Mouse (Mus musculus): Measurements from ENCODE around the gene Naxd. TPM values are rescaled to one million over a fixed set of nuclear protein-coding genes. Genes with fewer than 3 reads are reported as not detected.
A peak's percentile ranks its signal among the peaks of the same experiment; 100 is the strongest.

The Naxd gene
- polyA plus RNA-seq, 1 experiment, result 62.2 TPM

DNA sequence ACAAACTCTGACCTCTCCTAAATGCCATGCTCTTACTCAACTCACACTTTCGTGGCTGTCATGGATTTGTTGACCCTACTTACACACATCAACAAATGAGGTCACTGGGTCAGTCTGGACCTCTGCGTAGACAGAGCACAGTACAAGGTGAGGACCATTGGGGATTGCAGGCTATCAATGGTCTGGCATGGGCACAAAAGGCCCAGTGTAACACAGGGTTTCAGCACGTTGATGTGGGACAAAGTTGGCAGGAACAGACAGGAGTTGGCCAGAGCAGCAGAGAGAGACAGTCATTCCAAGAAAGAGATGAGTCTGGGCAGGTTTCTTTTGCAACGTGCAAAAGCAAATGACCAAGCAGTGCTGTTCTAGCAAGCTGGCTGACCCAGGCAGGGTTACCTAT lies 33.5 kb downstream of the Naxd start:
- H3K36me3 ChIP-seq (ENCODE audit: control insufficient read depth, insufficient read depth, low read length), result no peaks in the 10 kb centered on the region
- no peaks in the 10 kb centered on the region for H3K27me3 ChIP-seq (ENCODE audit: control insufficient read depth, insufficient read depth, low read length)
- H3K27ac ChIP-seq (ENCODE audit: control insufficient read depth, insufficient read depth, low read depth, low read length), result no peak overlapping the region
- H3K4me1 ChIP-seq (ENCODE audit: control insufficient read depth, insufficient read depth, low read length), result peaks cover 3% of the 10 kb centered on the region
- H3K4me3 ChIP-seq (ENCODE audit: control insufficient read depth, low read depth, low read length), result no peak overlapping the region
- TF ChIP-seq CTCF (IDR thresholded peaks at IDR 0.05; ENCODE audit: control insufficient read depth, insufficient read depth, insufficient replicate concordance, low read depth, low read length) (no peak), POLR2A (IDR thresholded peaks at IDR 0.05; ENCODE audit: control insufficient read depth, low read depth, low read length) (no peak)

DNA sequence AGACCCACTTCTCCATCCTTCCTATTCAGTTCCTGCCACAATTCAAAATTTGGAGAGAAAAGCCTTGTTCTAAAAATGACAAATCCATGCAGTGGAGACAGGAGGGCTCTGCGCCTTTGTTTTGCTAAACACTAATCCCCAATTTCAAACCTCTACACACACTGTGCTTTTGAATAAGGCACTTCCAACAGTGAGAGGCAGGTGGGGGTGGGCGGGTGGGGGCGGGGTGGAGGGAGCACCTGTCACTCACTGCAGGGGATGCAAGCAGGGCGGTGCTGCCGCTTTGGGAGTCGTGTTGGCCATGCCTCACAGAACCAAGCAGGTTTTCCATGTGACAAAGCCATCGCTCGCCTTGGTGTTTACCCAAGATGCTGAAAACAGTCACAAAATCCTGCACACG lies 37.2 kb downstream of the Naxd start:
- no peak overlapping the region for H3K4me3 ChIP-seq (ENCODE audit: control insufficient read depth, low read depth, low read length)
- H3K27me3 ChIP-seq (ENCODE audit: control insufficient read depth, insufficient read depth, low read length), result no peaks in the 10 kb centered on the region
- H3K27ac ChIP-seq (ENCODE audit: control insufficient read depth, insufficient read depth, low read depth, low read length), result no peak overlapping the region
- H3K36me3 ChIP-seq (ENCODE audit: control insufficient read depth, insufficient read depth, low read length), result no peaks in the 10 kb centered on the region
- TF ChIP-seq CTCF (IDR thresholded peaks at IDR 0.05; ENCODE audit: control insufficient read depth, insufficient read depth, insufficient replicate concordance, low read depth, low read length), result no peak
- TF ChIP-seq POLR2A (IDR thresholded peaks at IDR 0.05; ENCODE audit: control insufficient read depth, low read depth, low read length), result no peak
- H3K4me1 ChIP-seq (ENCODE audit: control insufficient read depth, insufficient read depth, low read length), result peaks cover 3% of the 10 kb centered on the region

DNA sequence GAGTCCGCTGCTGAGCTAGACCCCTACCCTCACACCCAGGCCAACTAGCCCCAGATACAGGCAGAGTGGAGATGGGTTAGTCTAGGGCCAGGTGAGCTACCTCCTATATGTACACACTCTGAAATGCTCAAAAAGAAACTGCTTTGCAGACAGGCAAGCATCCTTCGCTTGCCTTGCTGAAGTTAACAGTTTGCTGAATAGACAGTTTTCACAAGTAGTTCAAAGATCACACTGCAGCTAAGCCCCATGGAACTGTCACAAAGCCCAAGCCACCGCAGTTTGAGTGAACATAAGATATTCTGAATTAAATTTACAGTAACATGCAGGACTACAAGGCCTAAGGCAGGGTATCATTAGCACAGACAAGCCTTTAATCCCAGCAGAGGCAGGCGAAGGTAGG lies 41.7 kb downstream of the Naxd start:
- TF ChIP-seq POLR2A (IDR thresholded peaks at IDR 0.05; ENCODE audit: control insufficient read depth, low read depth, low read length), result no peak
- TF ChIP-seq CTCF (IDR thresholded peaks at IDR 0.05; ENCODE audit: control insufficient read depth, insufficient read depth, insufficient replicate concordance, low read depth, low read length), result no peak
- Histone ChIP-seq H3K27me3 (ENCODE audit: control insufficient read depth, insufficient read depth, low read length) (no peaks in the 10 kb centered on the region), H3K27ac (ENCODE audit: control insufficient read depth, insufficient read depth, low read depth, low read length) (no peak overlapping the region), H3K36me3 (ENCODE audit: control insufficient read depth, insufficient read depth, low read length) (no peaks in the 10 kb centered on the region), H3K4me3 (ENCODE audit: control insufficient read depth, low read depth, low read length) (no peak overlapping the region), H3K4me1 (ENCODE audit: control insufficient read depth, insufficient read depth, low read length) (no peaks in the 10 kb centered on the region)

DNA sequence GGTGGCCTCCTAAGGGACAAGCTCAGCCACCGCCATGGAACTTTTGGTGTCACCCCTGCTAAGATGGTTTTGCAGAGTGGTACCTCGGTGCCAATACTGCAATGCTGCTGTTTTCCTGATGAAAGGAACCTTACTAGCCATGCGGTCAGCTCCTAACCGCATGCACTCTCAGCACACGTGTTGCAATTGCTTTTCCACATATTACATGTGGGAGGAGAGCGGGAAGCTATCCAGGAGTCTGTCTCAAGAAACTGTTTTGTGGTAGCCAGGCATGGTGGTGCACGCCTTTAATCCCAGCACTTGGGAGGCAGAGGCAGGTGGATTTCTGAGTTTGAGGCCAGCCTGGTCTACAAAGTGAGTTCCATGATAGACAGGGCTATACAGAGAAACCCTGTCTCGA lies 42.9 kb downstream of the Naxd start:
- H3K27ac ChIP-seq (ENCODE audit: control insufficient read depth, insufficient read depth, low read depth, low read length), result no peak overlapping the region
- TF ChIP-seq POLR2A (IDR thresholded peaks at IDR 0.05; ENCODE audit: control insufficient read depth, low read depth, low read length) (no peak), CTCF (IDR thresholded peaks at IDR 0.05; ENCODE audit: control insufficient read depth, insufficient read depth, insufficient replicate concordance, low read depth, low read length) (no peak)
- H3K4me1 ChIP-seq (ENCODE audit: control insufficient read depth, insufficient read depth, low read length), result no peaks in the 10 kb centered on the region
- H3K27me3 ChIP-seq (ENCODE audit: control insufficient read depth, insufficient read depth, low read length), result no peaks in the 10 kb centered on the region
- no peak overlapping the region for H3K4me3 ChIP-seq (ENCODE audit: control insufficient read depth, low read depth, low read length)
- H3K36me3 ChIP-seq (ENCODE audit: control insufficient read depth, insufficient read depth, low read length), result no peaks in the 10 kb centered on the region

DNA sequence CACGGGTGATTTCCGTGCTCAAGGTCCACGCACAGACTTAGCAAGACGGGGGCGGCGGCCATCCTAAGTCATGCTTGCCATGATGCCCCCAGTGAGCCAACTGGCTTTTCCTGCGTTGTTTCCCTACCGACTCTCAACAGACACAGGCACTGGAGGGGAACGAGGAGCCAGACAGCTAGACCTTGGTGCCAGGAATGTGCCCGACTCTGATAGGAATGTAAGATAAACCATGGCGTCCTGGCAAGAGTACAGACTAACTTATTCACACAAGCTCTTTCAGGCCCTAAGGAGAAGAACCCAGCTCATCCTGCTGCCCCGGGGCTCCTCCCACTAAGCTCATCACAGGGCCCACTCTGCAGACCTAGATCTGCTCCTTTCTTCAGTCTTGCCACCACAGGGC lies 44.7 kb downstream of the Naxd start:
- H3K36me3 ChIP-seq (ENCODE audit: control insufficient read depth, insufficient read depth, low read length), result no peaks in the 10 kb centered on the region
- no peak overlapping the region for H3K4me3 ChIP-seq (ENCODE audit: control insufficient read depth, low read depth, low read length)
- TF ChIP-seq POLR2A (IDR thresholded peaks at IDR 0.05; ENCODE audit: control insufficient read depth, low read depth, low read length) (no peak), CTCF (IDR thresholded peaks at IDR 0.05; ENCODE audit: control insufficient read depth, insufficient read depth, insufficient replicate concordance, low read depth, low read length) (no peak)
- no peaks in the 10 kb centered on the region for H3K4me1 ChIP-seq (ENCODE audit: control insufficient read depth, insufficient read depth, low read length)
- no peak overlapping the region for H3K27ac ChIP-seq (ENCODE audit: control insufficient read depth, insufficient read depth, low read depth, low read length)
- no peaks in the 10 kb centered on the region for H3K27me3 ChIP-seq (ENCODE audit: control insufficient read depth, insufficient read depth, low read length)

DNA sequence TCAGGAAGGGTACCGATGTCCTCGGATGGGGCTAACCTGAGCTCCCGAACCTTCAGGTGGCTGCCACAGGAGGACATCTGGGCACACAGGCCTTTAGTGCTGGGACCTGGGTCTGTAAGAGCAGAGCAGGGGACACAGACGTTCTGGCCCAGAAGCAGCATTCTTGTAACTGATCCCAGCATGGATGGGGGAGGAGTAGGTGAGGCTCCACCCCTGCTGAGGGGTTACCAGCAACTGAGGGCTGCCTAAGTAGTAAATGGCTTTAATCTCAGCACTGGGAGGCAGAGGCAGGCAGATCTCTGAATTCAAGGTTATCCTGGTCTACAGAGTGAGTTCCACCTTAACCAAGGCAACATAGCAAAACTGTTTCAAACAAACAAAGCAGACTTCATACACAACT lies 45.6 kb downstream of the Naxd start:
- Histone ChIP-seq H3K4me3 (ENCODE audit: control insufficient read depth, low read depth, low read length) (no peak overlapping the region), H3K27me3 (ENCODE audit: control insufficient read depth, insufficient read depth, low read length) (no peaks in the 10 kb centered on the region), H3K4me1 (ENCODE audit: control insufficient read depth, insufficient read depth, low read length) (no peaks in the 10 kb centered on the region), H3K27ac (ENCODE audit: control insufficient read depth, insufficient read depth, low read depth, low read length) (no peak overlapping the region), H3K36me3 (ENCODE audit: control insufficient read depth, insufficient read depth, low read length) (no peaks in the 10 kb centered on the region)
- TF ChIP-seq POLR2A (IDR thresholded peaks at IDR 0.05; ENCODE audit: control insufficient read depth, low read depth, low read length) (no peak), CTCF (IDR thresholded peaks at IDR 0.05; ENCODE audit: control insufficient read depth, insufficient read depth, insufficient replicate concordance, low read depth, low read length) (no peak)

DNA sequence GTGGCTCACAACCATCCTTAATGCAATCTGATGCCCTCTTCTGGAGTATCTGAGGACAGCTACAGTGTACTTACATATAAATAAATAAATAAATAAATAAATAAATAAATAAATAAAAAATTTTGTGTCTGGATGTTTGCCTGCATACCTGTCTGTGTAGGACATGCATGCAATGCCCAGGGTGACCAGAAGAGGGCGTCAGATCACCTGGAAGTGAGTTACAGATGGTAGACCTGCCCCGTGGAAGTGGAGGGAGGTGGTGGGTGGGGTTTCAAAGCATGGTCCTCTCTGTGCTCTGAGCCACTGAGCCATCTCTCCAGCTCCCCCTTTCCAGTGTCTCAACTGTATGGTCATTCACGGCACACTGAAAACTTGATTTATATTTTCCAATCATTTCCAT lies 47.1 kb downstream of the Naxd start:
- H3K4me1 ChIP-seq (ENCODE audit: control insufficient read depth, insufficient read depth, low read length), result no peaks in the 10 kb centered on the region
- no peaks in the 10 kb centered on the region for H3K27me3 ChIP-seq (ENCODE audit: control insufficient read depth, insufficient read depth, low read length)
- TF ChIP-seq POLR2A (IDR thresholded peaks at IDR 0.05; ENCODE audit: control insufficient read depth, low read depth, low read length) (no peak), CTCF (IDR thresholded peaks at IDR 0.05; ENCODE audit: control insufficient read depth, insufficient read depth, insufficient replicate concordance, low read depth, low read length) (peak; percentile 87)
- no peaks in the 10 kb centered on the region for H3K36me3 ChIP-seq (ENCODE audit: control insufficient read depth, insufficient read depth, low read length)
- H3K4me3 ChIP-seq (ENCODE audit: control insufficient read depth, low read depth, low read length), result no peak overlapping the region
- H3K27ac ChIP-seq (ENCODE audit: control insufficient read depth, insufficient read depth, low read depth, low read length), result no peak overlapping the region

DNA sequence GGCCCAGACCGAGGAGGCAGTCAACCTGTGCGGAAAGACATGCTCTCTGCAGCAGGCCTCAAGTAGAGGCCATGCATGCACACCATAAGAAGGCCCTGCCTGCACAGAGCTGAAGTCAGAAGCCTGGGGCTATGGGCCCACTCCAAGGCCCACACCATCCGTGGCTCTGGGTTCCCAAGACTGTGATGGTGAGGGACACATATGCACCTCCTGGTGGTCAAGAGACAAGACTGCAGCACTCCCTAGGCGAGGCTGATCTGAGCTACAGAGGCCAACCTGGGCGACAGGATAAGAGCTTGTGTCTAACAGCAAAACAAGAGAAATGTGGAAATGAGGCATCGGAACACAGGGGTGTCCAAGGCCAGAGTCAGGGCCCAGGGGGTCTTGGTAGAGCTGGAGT lies 49.8 kb downstream of the Naxd start:
- H3K27me3 ChIP-seq (ENCODE audit: control insufficient read depth, insufficient read depth, low read length), result no peaks in the 10 kb centered on the region
- TF ChIP-seq CTCF (IDR thresholded peaks at IDR 0.05; ENCODE audit: control insufficient read depth, insufficient read depth, insufficient replicate concordance, low read depth, low read length), result peak; percentile 49; the same call in 1 of the 2 replicates
- TF ChIP-seq POLR2A (IDR thresholded peaks at IDR 0.05; ENCODE audit: control insufficient read depth, low read depth, low read length), result no peak
- no peaks in the 10 kb centered on the region for H3K36me3 ChIP-seq (ENCODE audit: control insufficient read depth, insufficient read depth, low read length)
- no peak overlapping the region for H3K4me3 ChIP-seq (ENCODE audit: control insufficient read depth, low read depth, low read length)
- peaks cover 9% of the 10 kb centered on the region for H3K4me1 ChIP-seq (ENCODE audit: control insufficient read depth, insufficient read depth, low read length)
- no peak overlapping the region for H3K27ac ChIP-seq (ENCODE audit: control insufficient read depth, insufficient read depth, low read depth, low read length)

Measured in testis, adult 2 months (tissue).